In the genomic region with DNA sequence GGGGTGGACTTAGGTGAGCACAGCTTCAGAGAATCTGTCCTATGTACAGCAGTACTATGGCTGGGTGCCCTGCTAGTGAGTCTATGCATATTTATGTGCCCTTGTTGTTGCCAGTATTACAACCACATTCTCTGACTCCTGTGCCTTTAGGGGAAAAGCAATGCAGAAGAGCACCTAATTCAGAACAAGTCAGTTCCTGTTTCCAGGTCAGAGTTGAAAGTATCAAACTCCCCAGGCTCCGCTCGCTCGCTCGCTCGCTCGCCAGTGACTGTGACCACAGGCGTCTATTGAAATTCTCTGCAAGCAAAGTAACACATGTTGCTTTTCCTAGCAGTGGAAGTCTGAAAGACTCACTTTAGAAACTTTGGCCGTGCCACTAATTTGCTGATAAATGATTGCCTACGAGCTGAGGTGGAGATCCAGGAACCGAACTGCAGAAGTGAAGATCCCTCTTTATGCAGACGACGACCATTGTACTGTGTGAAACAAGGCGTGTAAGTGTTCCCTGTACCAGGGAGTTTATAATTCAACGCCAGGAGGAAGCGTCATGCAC, we compare ENCODE assay signal across 21 mouse cellular contexts.
DNase-seq lines count a peak whose midpoint lies in the region; ATAC-seq and TF ChIP-seq lines count a peak whose summit lies in the region.
"Had no signal": no experiment of that assay in that cellular context is flagged by ENCODE, and none has a peak within 500 bp of the region (broad histone marks: within the 10 kb centered on the region; RNA-seq: fewer than 3 reads in every experiment).

No protein-coding gene starts in this region.

- H3K27ac ChIP-seq in kidney, adult 2 months (ENCODE audit: insufficient read depth, low read depth, low read length), result peak overlapping the region; percentile 85; the same call in 1 of the 2 replicates
- H3K27ac ChIP-seq in embryonic facial prominence, embryonic 10.5 days (replicated peaks), result peak overlapping the region; percentile 10; the same call in 1 of the 2 replicates
- H3K27ac ChIP-seq in kidney, embryonic 16.5 days (ENCODE audit: low read length), result peak overlapping the region; percentile 57; the same call in 1 of the 2 replicates
- H3K27ac ChIP-seq in heart, embryonic 10.5 days, result no peak overlapping the region
- H3K27ac ChIP-seq: embryonic facial prominence, embryonic 12.5 days; forebrain, embryonic 10.5 days; heart, embryonic 13.5 days; hindbrain, embryonic 15.5 days; liver, embryonic 14.5 days had no signal

- TF ChIP-seq CTCF in kidney, adult 2 months (conservative IDR thresholded peaks at IDR 0.05; ENCODE audit: insufficient read depth, insufficient read length, low read depth, low read length), result no peak

- H3K27me3 ChIP-seq in kidney, adult 2 months (replicated peaks; ENCODE audit: control insufficient read depth, insufficient read depth, low read length), result no peaks in the 10 kb centered on the region
- peaks cover 10% of the 10 kb centered on the region; the same call in 1 of the 2 replicates for H3K27me3 ChIP-seq in embryonic facial prominence, embryonic 10.5 days (replicated peaks; ENCODE audit: low read depth, poor library complexity, severe bottlenecking)
- H3K27me3 ChIP-seq in kidney, embryonic 16.5 days (ENCODE audit: insufficient read depth, low read length), result no peaks in the 10 kb centered on the region
- peaks cover 4% of the 10 kb centered on the region; the same call in 1 of the 2 replicates for H3K27me3 ChIP-seq in heart, embryonic 10.5 days (ENCODE audit: insufficient read depth, poor library complexity, severe bottlenecking)
- H3K27me3 ChIP-seq: hindbrain, embryonic 15.5 days had no signal

- H3K4me2 ChIP-seq in kidney, embryonic 16.5 days (replicated peaks; ENCODE audit: low read depth, low read length), result 0 out of 2 replicates have a peak overlapping the region, but pooled peaks have one; percentile 1
- H3K4me2 ChIP-seq: embryonic facial prominence, embryonic 12.5 days; heart, embryonic 13.5 days; hindbrain, embryonic 15.5 days had no signal

- peaks cover 10% of the 10 kb centered on the region; the same call in 1 of the 2 replicates for H3K4me1 ChIP-seq in kidney, adult 2 months (ENCODE audit: control insufficient read depth, insufficient read depth, low read length)
- H3K4me1 ChIP-seq in embryonic facial prominence, embryonic 10.5 days, result peaks cover 15% of the 10 kb centered on the region
- H3K4me1 ChIP-seq in kidney, embryonic 16.5 days (ENCODE audit: insufficient read depth, low read length), result peaks cover 1% of the 10 kb centered on the region; the same call in 1 of the 2 replicates
- peaks cover 15% of the 10 kb centered on the region for H3K4me1 ChIP-seq in heart, embryonic 10.5 days
- H3K4me1 ChIP-seq: embryonic facial prominence, embryonic 12.5 days; heart, embryonic 13.5 days; hindbrain, embryonic 15.5 days had no signal

- no peak overlapping the region for H3K4me3 ChIP-seq in kidney, adult 2 months (ENCODE audit: insufficient read depth, low read depth, low read length)
- no peak overlapping the region for H3K4me3 ChIP-seq in embryonic facial prominence, embryonic 10.5 days
- H3K4me3 ChIP-seq in kidney, embryonic 16.5 days (ENCODE audit: low read length), result no peak overlapping the region
- no peak overlapping the region for H3K4me3 ChIP-seq in heart, embryonic 10.5 days
- H3K4me3 ChIP-seq: embryonic facial prominence, embryonic 12.5 days; forebrain, embryonic 10.5 days; heart, embryonic 13.5 days; hindbrain, embryonic 15.5 days had no signal

- no peak for TF ChIP-seq POLR2A in kidney, adult 2 months (IDR thresholded peaks at IDR 0.05; ENCODE audit: low read depth, low read length)

- WGBS in kidney, adult 2 months, result 29% methylated on average over 15 of the region's 15 CpGs
- 55% methylated on average over 15 of the region's 15 CpGs for WGBS in embryonic facial prominence, embryonic 10.5 days
- WGBS in kidney, embryonic 16.5 days, result 50% methylated on average over 15 of the region's 15 CpGs
- WGBS in heart, embryonic 10.5 days, result 66% methylated on average over 15 of the region's 15 CpGs

- peak; percentile 69 for ATAC-seq in kidney, embryonic 16.5 days (ENCODE audit: low FRiP score, low TSS enrichment)
- ATAC-seq in monocyte, adult 5-6 weeks (replicated peaks; ENCODE audit: insufficient number of reproducible peaks, low FRiP score, low TSS enrichment, poor library complexity, severe bottlenecking), result 0 out of 2 replicates have a peak, but pooled peaks have one; percentile 5
- ATAC-seq: intestine, embryonic 16.5 days had no signal

- DNase-seq in kidney, adult 2 months, result peak; percentile 77
- no peak for DNase-seq in kidney, postnatal 10 days
- DNase-seq in embryonic facial prominence, embryonic 10.5 days (ENCODE audit: low spot score), result no peak
- no peak for DNase-seq in gastrocnemius, postnatal 25 days
- no peak for DNase-seq in heart, embryonic 10.5 days (ENCODE audit: low spot score)
- DNase-seq in ovary, adult 18-20 months (ENCODE audit: low spot score), result no peak
- DNase-seq: adrenal gland, postnatal 10 days; cerebellum, adult 18-20 months; gastrocnemius, postnatal 36 days; heart, postnatal 36 days; left cerebral cortex, postnatal 4 days; right cerebral cortex, postnatal 14 days; thymus, adult 2 months had no signal

- H3K36me3 ChIP-seq in kidney, adult 2 months (ENCODE audit: control insufficient read depth, insufficient read depth, low read length), result no peaks in the 10 kb centered on the region
- H3K36me3 ChIP-seq in embryonic facial prominence, embryonic 10.5 days (replicated peaks), result no peaks in the 10 kb centered on the region
- no peaks in the 10 kb centered on the region for H3K36me3 ChIP-seq in kidney, embryonic 16.5 days (ENCODE audit: insufficient read depth, low read length)
- H3K36me3 ChIP-seq in heart, embryonic 10.5 days, result no peaks in the 10 kb centered on the region
- H3K36me3 ChIP-seq: embryonic facial prominence, embryonic 12.5 days; forebrain, embryonic 10.5 days; heart, embryonic 13.5 days; hindbrain, embryonic 15.5 days had no signal

- H3K9ac ChIP-seq in kidney, embryonic 16.5 days (replicated peaks; ENCODE audit: low read length), result no peak overlapping the region
- H3K9ac ChIP-seq: embryonic facial prominence, embryonic 12.5 days; heart, embryonic 13.5 days; hindbrain, embryonic 15.5 days; liver, embryonic 14.5 days had no signal

- no peaks in the 10 kb centered on the region for H3K9me3 ChIP-seq in embryonic facial prominence, embryonic 10.5 days
- H3K9me3 ChIP-seq in kidney, embryonic 16.5 days (ENCODE audit: low read length), result no peaks in the 10 kb centered on the region
- H3K9me3 ChIP-seq in heart, embryonic 10.5 days, result no peaks in the 10 kb centered on the region
- H3K9me3 ChIP-seq: embryonic facial prominence, embryonic 12.5 days; forebrain, embryonic 10.5 days; hindbrain, embryonic 15.5 days had no signal
